Mouse (Mus musculus) gastrocnemius, postnatal 10 days (tissue): Measurements from ENCODE around the gene Top2a. TPM values are rescaled to one million over a fixed set of nuclear protein-coding genes. Genes with fewer than 3 reads are reported as not detected.

Source experiments
- DNase-seq: peaks from one replicate; pipeline ENCODE4 v3.0.0; 2021; ENCODE audit warnings: mixed read lengths
- total RNA-seq, 2 experiments: library from RNA; stranded (reverse); gene quantifications; 2 replicates each; pipeline ENCODE4 v1.2.3; 2021

Gene Top2a
- total RNA-seq, 2 experiments from 2014 or later = 33.9 to 43.9 TPM

DNA sequence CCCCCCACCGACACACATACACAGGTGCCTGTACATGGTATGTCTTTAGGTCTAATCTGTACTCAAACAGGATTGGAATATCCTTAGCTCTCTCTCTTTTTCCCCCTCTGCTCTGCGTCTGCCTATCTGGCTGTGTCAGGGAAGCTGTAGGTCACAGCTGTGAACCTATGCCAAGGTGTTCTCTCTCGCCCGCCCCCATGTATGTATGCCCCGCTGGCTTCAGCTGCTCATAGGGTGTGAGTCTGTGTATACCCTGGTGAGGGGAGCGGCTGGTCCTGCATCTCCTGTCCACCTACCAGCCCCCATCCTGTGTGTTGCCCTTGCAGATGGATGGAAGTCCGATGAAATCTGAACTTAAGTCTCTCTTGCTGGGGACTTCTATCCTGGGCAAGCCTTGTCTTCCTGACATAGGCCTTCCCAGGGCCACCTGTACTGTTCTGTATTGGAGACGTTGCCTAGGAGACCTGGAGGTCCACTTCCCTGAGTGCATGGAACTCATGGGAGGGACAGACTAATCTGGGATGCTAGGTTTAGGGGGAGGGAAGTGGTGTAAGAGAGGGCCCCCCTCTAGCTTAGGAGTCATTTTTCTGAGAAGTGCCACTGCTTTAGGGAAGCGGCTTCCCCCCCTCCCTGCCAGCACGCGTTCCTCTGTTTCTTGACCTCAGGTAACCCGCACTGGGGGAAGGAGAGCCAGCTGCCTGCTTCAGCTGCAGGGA is 74.6 kb downstream of the Top2a start:
- DNase-seq = no peak

- DNase-seq = no peak
Observed at GRCm38 (mm10) chr11:98947969-98948569, 75.9 kb downstream of the Top2a start.

DNA sequence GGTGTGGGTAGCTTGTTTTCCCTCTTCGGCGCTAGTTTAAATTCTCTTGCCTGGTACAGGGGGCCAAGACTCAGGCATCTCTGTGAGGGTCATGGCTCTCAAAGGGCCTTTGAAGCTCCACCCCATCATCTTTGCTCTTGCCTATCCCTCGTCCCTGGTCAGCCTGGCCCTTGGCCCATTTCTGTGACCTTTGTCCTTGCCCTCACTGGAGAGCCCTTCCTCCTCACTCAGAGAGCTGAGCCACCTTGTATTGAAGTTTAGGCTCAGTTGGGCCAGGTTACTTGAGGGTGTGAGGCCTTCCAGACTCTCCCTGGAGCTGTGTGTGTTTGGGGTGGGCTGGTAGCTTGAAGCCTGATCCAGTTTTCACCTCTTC is 78.4 kb downstream of the Top2a start:
- no peak for DNase-seq

- DNase-seq = no peak
Observed at GRCm38 (mm10) chr11:98944897-98945604, 78.9 kb downstream of the Top2a start.

DNA sequence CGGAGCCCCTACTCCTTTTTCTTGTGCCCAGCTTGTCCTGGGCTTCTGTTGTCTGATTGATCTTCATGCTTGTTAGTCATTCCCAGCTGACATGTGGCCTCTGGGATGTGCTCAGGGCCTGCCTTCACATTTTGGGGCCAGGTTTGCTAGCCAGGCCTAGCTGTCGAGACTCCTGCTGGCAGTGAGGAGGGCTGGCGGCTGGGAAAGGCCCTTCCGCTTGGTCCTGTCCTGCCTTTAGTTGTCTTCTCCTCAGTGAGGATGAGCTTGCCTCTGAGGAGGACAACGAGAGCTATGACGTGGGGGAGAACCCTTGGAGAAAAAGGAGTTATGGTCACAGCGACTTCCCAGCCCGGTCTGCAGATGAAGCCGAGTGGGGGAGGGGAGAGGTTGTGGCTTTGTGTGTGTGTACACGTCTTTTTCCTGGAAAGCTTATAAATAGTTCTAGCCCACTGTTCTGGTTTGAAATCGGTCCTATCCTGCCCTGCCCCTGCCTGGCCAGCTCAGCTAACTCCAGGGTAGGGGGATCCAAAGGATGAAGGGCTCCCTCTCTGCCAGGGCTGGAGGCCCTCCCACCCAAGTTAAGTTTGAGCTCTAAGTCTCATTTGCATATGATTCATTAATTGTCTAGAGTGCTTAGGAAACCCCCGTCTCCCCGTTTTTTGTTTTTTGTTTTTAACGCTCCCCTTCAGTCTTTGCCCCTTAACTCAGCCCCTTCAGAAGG is 80.1 kb downstream of the Top2a start:
- DNase-seq = no peak

Other genes starting within 250 kb of the Top2a start
- 10 to 100 TPM; 42.4 to 58.7 TPM for gene Nr1d1, start 248.9 kb downstream of the Top2a start, total RNA-seq
- 10 to 100 TPM; 62.6 to 74.1 TPM for gene Msl1, start 228.7 kb downstream of the Top2a start, total RNA-seq
- gene Casc3, start 219.3 kb downstream of the Top2a start, total RNA-seq = 10 to 100 TPM; 19.1 to 26.2 TPM
- 1 to 10 TPM; 1.9 to 2.6 TPM for gene Rapgefl1, start 187.4 kb downstream of the Top2a start, total RNA-seq
- 1 to 10 TPM; 6.3 to 9.0 TPM for gene Wipf2, start 160.6 kb downstream of the Top2a start, total RNA-seq
- gene Cdc6, start 116.4 kb downstream of the Top2a start, total RNA-seq = 1 to 10 TPM; 2.3 to 3.5 TPM
- 10 to 100 TPM; 22.6 to 31.5 TPM for gene Rara, start 96.4 kb downstream of the Top2a start, total RNA-seq
- gene Gjd3, start 41.2 kb downstream of the Top2a start, total RNA-seq = not detected
- gene Igfbp4, start 17.1 kb upstream of the Top2a start, total RNA-seq = 100 to 1,000 TPM; 172 to 198 TPM
- gene Tns4, start 65.1 kb upstream of the Top2a start, total RNA-seq = not detected
- under 1 TPM; 0.14 to 0.23 TPM for gene Ccr7, start 130.9 kb upstream of the Top2a start, total RNA-seq
- 10 to 100 TPM; 55.5 to 63.5 TPM for gene Smarce1, start 206.8 kb upstream of the Top2a start, total RNA-seq
- gene Krt222, start 219.9 kb upstream of the Top2a start, total RNA-seq = 10 to 100 TPM in 1 of 2 experiments, 1 to 10 TPM in 1; 9.3 to 11.7 TPM